Mouse (Mus musculus) gastrocnemius, adult 8-10 months (tissue): ENCODE data around the gene Stxbp5. TPM values are rescaled to one million over a fixed set of nuclear protein-coding genes. Genes with fewer than 3 reads are reported as not detected.

Experiments used
- DNase-seq, 2 experiments: peaks; one replicate each; pipeline ENCODE4 v3.0.0; 2022; ENCODE audit warnings: low spot score in 2 of 2
- total RNA-seq, 4 experiments: library from RNA; stranded (reverse); gene quantifications; 2 replicates each; pipeline ENCODE4 v1.2.4; 2022

The Stxbp5 gene
- total RNA-seq, 4 experiments from 2014 or later = 10.2 to 12.5 (median 11.5) TPM

DNA sequence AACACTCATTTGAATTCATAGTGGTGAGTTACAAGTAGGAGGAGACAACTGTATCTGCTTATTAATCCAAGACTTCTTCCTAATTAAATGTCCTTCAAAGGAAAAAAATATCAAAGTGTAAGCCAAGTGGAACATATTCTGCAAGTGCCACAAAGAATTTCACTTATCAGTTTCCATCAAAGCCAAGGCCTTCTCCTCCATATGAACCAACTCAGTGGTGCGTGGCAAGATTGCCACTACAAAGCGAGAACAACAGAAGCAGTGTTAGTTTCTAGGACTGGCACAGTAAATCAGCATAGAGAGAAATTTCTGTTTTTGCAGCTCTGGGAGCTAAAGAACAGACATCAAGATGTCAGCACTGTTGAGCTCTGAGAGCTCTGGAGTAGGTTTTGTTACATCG, 41.4 kb downstream of the Stxbp5 start:
- no peak for DNase-seq

GRCm38 (mm10) chr10:9857850-9858249, 43.0 kb downstream of the Stxbp5 start:
- no peak for DNase-seq

GRCm38 (mm10) chr10:9856792-9857191, 44.1 kb downstream of the Stxbp5 start:
- DNase-seq = no peak

DNA sequence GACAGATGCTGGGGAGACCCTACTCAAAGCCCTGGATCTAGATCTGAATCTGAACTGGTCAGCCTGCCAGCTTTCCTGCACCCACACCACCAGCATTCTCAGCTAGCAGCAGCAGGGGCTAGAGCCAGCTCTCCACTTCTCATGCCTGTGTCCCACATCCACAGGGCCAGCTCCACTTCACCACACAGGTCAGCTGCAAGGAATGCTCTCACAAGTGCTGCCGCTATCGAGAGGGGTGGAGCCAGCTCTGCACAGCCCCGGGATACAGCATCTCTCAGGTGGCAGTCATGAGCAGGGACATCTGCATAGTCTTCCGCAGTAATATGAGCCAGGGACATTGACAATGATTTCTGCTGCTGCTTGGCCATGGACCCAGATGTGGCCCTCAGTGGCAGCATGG, 54.5 kb downstream of the Stxbp5 start:
- no peak for DNase-seq

GRCm38 (mm10) chr10:9839408-9839807, 61.5 kb downstream of the Stxbp5 start:
- DNase-seq = no peak

- DNase-seq = no peak
Observed at GRCm38 (mm10) chr10:9834986-9835385, 65.9 kb downstream of the Stxbp5 start.

- no peak for DNase-seq
Observed at GRCm38 (mm10) chr10:9832937-9833336, 67.9 kb downstream of the Stxbp5 start.

- DNase-seq = no peak
Observed at GRCm38 (mm10) chr10:9829744-9830143, 71.1 kb downstream of the Stxbp5 start.

GRCm38 (mm10) chr10:9821299-9821698, 79.6 kb downstream of the Stxbp5 start:
- DNase-seq = no peak

DNA sequence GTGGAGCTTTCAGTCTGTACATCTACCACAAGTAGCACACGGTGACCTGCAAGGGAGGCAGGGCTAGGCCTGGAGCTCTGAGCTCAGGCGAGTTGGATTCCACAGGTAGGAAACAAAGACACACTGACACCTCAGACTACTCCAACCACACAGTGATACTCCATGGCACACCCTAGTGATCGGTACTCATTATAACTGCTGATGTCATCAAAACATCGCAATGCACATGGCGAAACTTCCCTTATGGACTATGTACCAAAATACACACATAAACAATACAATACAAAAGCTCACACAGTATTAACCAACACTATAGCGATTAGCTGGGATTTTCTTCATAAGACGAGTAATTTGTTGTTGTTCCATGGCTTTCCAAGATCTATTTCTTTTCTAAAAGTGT, 82.3 kb downstream of the Stxbp5 start:
- no peak for DNase-seq

DNA sequence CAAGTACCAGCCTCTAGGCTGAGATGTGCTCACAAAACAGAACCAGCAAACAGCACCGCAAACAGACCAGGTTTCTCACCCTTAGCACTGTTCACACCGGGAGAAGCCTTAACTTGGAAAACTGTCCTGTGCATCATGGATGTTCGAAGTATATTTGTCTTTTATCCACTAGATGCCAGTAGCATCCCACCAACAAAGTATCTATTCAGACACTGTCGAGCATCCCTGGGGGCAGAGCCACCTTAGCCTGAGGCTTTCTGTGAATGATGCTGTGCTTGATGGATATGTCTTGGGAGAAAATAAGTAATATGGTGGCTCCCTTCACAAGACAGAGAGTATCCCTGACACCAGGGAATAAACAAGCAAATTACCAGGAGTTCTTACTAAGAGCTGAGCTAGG, 87.0 kb downstream of the Stxbp5 start:
- no peak for DNase-seq

GRCm38 (mm10) chr10:9807596-9807995, 93.3 kb downstream of the Stxbp5 start:
- DNase-seq = no peak

GRCm38 (mm10) chr10:9805341-9805740, 95.5 kb downstream of the Stxbp5 start:
- DNase-seq = no peak

DNA sequence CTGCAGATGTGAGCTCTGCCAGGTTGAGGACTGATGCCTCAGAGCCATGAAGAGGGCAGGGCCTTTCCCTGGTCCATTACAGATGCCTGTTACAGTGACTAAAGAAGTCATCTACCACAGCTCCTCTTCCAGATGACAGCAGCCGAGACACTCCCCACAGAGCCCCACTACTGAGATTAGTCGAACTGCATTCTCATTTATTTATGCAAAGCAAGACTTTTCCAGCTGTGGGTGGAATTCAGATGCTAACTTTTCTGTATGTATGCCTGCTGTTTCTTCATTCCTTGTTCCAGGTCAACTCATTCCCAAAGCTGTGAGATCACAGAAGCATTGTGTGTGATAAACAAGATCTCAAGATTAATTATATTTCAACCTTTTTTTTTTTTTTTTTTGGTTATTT, 97.8 kb downstream of the Stxbp5 start:
- DNase-seq = no peak

DNA sequence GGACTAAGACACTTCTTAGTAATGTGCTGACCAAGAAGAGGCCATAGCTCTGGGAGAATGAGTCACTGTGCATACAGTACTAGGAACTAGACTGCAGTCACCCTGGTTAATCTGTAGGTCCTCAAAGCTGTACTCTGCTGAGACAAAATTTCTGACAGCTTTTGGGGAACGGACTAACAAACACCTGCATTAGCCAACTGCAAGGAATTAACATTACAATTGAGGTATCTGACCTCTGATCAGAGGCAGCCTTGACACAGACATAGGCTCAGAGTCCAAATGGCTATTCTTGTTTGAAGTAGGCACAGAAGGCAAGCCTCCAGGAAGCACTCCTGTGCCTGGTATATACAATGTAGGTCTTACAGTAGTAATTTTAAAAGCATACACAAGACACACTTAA, 99.3 kb downstream of the Stxbp5 start:
- DNase-seq = no peak

- no peak for DNase-seq
Observed at GRCm38 (mm10) chr10:9799085-9799484, 101.8 kb downstream of the Stxbp5 start.

- no peak for DNase-seq
Observed at GRCm38 (mm10) chr10:9796429-9796828, 104.5 kb downstream of the Stxbp5 start.

DNA sequence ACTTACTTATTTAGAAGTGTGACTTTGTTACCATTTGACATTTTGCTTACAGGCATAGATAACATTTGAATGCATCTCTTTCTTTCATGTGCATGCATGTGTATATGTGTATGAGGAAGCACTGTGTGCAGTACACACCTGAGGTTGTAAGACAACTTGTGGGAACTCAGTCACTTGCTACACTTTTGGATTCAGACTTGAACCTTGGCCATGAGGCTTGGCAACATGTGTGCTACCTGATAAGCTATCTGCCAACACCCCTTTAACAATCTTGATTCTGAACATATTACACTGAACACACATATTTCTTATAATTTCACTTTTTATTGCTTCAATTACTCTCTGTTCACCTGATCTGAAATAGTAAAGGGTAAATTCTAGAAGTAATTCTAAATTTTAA, 106.5 kb downstream of the Stxbp5 start:
- DNase-seq = no peak

GRCm38 (mm10) chr10:9790947-9791346, 109.9 kb downstream of the Stxbp5 start:
- no peak for DNase-seq

GRCm38 (mm10) chr10:9786461-9786860, 114.4 kb downstream of the Stxbp5 start:
- DNase-seq = no peak

DNA sequence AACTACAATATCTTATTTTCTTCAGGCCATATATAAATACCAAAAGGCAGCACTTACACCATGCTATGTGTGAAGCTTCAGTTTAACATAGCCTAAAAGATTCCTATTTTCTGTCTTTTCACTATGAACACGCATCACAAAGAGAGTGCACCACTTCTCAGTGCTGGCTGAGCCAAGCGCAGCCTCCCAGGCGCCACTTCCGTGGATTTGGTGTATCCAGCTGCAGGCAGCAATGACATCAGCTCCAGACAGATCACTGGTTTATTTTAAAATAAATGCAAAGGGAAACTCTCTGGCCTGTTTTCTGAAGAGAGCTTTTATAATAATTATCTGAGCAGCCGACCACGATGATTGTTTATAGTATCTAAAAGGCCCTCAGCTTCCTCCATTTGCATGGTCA, 115.2 kb downstream of the Stxbp5 start:
- DNase-seq = no peak

DNA sequence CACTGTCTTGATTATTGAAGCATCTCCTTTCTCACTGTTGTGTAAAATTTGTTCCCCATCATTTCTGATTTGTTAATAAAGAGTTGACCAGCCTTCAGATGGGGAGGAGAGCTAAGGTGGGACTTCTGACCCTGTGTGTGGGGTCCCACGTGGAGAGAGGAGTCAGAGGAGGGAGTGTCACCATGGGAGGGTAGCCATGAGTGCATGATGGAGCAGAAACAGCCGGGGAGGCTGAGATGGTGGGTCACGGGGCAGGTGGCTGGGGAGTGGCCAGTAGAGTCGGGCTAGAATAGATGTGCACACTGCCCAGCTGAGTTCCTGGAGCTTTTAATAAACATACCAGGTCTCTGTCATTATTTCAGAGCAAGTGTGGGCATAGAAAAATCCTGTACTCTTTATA, 121.0 kb downstream of the Stxbp5 start:
- DNase-seq = no peak

DNA sequence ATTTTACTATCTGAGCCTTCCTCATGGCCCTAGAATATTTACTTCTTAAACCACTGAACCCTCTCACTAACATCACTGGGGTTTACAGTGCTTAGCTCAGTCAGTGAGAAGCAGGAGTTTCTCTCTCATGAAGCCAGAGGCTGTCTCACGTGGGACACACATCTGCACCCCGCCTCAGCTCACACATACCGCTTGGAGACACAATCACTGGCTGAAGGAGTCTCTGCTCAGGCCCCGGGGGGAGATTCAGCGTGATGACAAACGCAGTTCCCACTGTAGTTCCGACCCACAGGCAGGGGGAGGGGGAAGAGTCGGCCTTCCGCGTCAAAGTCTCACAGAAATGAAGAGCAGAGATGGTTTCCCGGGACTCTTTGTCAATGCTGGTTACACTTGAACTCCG, 130.6 kb downstream of the Stxbp5 start:
- DNase-seq = no peak

DNA sequence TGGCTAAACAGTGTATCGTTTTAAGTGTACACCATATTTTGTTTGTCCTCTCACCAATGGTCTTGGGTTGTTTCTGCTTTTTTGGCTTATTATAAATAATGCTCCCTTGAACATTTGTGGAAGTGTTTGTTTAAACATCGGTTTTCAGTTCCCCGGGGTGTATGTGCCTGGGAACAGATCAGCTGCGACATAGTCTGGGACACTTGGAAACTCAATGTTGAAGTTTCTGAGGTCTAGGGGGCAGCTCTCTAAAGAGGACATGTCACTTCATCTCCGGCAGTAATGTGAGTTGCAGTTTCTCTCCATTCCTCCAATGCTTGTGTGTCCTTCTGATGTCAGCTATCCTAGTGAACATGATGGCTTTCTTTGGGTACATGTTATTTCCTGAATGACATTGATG, 137.0 kb downstream of the Stxbp5 start:
- DNase-seq = no peak
